Mouse (Mus musculus) midbrain, postnatal 0 days (tissue): ENCODE measurements around the gene Foxp1. TPM values are rescaled to one million over a fixed set of nuclear protein-coding genes. Genes with fewer than 3 reads are reported as not detected.

Source experiments
- ATAC-seq: fragments of 200-750 bp; cut with Nextera tagmentation; 2 replicates; pipeline ENCODE4 v1.8.0; 2017; ENCODE audit warnings: moderate number of reproducible peaks, mild to moderate bottlenecking, moderate TSS enrichment, moderate library complexity; ENCODE audit not compliant: low FRiP score
- DNase-seq: peaks from one replicate; pipeline ENCODE4 v3.0.0-alpha.2; 2015; ENCODE audit warnings: low spot score
- H3K27ac ChIP-seq: fragments of 300-500 bp; sonication (generic); 2 replicates; pipeline ENCODE4 v1.5.1; 2014; ENCODE audit warnings: low read depth, mild to moderate bottlenecking, low read length, mixed read lengths
- H3K27me3 ChIP-seq: fragments of 300-500 bp; sonication (generic); 2 replicates; pipeline ENCODE4 v1.6.1; 2014; ENCODE audit warnings: low read length, control low read depth, mixed read lengths; ENCODE audit not compliant: insufficient read depth
- H3K36me3 ChIP-seq: fragments of 300-500 bp; sonication (generic); 2 replicates; pipeline ENCODE4 v1.6.1; 2014; ENCODE audit warnings: low read length, control low read depth, mixed read lengths; ENCODE audit not compliant: insufficient read depth
- H3K4me1 ChIP-seq: fragments of 300-500 bp; sonication (generic); 2 replicates; pipeline ENCODE4 v1.6.1; 2014; ENCODE audit warnings: mild to moderate bottlenecking, control low read depth, antibody characterized with exemption, low read length, mixed read lengths; ENCODE audit not compliant: insufficient read depth
- H3K4me2 ChIP-seq: fragments of 300-500 bp; sonication (generic); 2 replicates; pipeline ENCODE4 v1.6.1; 2014; ENCODE audit warnings: low read depth, mild to moderate bottlenecking, low read length, mixed read lengths; ENCODE audit not compliant: poor library complexity, severe bottlenecking
- H3K4me3 ChIP-seq: fragments of 300-500 bp; sonication (generic); 2 replicates; pipeline ENCODE4 v1.5.1; 2014; ENCODE audit warnings: low read depth, mild to moderate bottlenecking, low read length, moderate library complexity
- H3K9ac ChIP-seq: fragments of 300-500 bp; sonication (generic); replicated peaks from 2 replicates; pipeline ENCODE4 v1.6.1; 2014; ENCODE audit warnings: mild to moderate bottlenecking, low read length, moderate library complexity, mixed read lengths; ENCODE audit not compliant: poor library complexity, severe bottlenecking
- H3K9me3 ChIP-seq: fragments of 300-500 bp; sonication (generic); 2 replicates; pipeline ENCODE4 v1.6.1; 2016; ENCODE audit warnings: low read length, control low read depth
- CTCF ChIP-seq: IDR thresholded peaks from 2 replicates; pipeline ENCODE4 v1.5.1; 2016; ENCODE audit warnings: antibody characterized with exemption, mild to moderate bottlenecking
- WGBS: fragments of 180-500 bp; shearing (Covaris S2); extraction: QIAGEN DNeasy Blood & Tissue Kit; methylation state at CpG from one replicate; pipeline ENCODE4 v1.1.7; 2014; 5-methylcytosine and 5-hydroxymethylcytosine counted together
- polyA plus RNA-seq: library from polyadenylated mRNA; unstranded; fragments of >200 nt; fragmentation: Nextera tagmentation; extraction: Ambion mirVana; gene quantifications from 2 replicates; pipeline ENCODE4 v1.2.1, GENCODE M21; 2015
- total RNA-seq: library from RNA; depleted of rRNA; stranded (reverse); fragments of >200 nt; gene quantifications from 2 replicates; pipeline ENCODE4 v1.2.3, GENCODE M21; 2014

The Foxp1 gene
- total and polyA plus RNA-seq, 2 experiments from 2014 or later: 71.1 to 74.3 TPM

DNA sequence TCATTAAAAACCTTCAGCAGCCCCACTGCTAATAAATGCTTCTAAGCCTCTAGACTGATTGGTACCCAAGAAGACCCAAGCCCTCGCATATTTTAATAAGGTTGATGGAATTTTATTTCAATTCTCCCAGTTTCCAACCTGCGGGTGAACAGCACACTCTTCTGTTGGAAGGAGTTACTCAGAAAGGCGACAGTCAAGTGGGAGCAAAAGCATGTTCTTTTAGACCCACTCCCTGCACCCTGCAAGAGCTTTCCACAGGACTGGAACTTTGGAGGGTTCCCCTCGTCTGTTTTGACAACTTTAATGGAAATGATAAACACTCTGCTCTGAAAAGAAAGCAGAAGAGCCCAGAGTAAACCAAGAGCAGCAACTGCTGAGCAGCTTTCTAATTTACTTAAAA, 257.3 kb downstream of the Foxp1 start:
- no peak overlapping the region for H3K27ac ChIP-seq
- no peak for ATAC-seq
- DNase-seq: peak; percentile 27

DNA sequence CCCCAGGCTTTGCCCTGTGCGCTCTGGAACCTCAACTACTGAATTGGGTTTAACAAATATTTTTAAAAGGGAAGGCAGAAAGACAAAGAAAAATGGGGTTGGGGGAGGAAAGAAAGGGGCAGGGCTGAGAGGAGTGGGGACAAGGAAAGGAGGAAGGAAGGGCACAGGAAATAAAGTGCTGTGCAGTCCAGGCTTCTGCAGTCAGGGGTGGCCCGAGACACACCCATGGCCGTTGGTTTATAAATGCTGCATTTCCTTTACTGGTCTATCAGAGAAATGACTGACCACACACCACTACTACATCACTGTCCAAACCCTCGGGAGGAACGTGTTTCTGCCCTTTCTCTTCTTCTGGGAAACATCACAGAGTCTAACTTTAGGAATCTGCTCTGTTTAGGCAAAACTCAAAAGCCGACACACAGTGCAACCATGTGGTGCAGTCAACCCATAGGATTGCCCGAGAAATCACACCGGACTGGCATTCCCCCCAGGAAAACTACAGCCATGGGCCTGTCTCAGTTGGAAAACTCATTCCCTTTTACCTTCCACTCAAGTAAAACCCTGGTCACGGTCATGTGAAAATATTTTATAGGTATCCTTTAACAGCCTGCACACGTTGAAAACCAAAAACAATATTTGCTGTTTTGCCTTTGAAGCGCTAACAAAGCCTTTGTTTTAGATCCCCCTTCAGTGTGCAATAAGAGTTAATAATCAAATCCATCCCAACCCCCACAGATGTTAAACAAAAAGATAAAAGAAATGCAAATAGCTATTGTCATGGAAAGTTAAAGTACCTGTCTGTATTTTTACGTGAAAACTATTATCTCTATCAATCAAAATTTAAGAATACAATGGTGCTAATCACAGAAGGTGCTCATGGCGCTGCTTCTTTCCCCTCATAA, 258.1 kb downstream of the Foxp1 start:
- TF ChIP-seq CTCF: no peak
- no peak overlapping the region for H3K4me2 ChIP-seq
- WGBS: 46% methylated on average over 13 of the region's 13 CpGs

More for the DNA sequence above, 257.3 kb downstream of the Foxp1 start:
- no peaks in the 10 kb centered on the region for H3K27me3 ChIP-seq
- 37% methylated on average over 4 of the region's 4 CpGs for WGBS
- H3K9me3 ChIP-seq: no peaks in the 10 kb centered on the region
- no peaks in the 10 kb centered on the region for H3K36me3 ChIP-seq
- H3K4me3 ChIP-seq: no peak overlapping the region
- H3K4me1 ChIP-seq: peaks cover 5% of the 10 kb centered on the region; the same call in 1 of the 2 replicates
- peak; percentile 71 for TF ChIP-seq CTCF
- no peak overlapping the region for H3K9ac ChIP-seq
- H3K4me2 ChIP-seq: no peak overlapping the region

GRCm38 (mm10) chr6:99263886-99264185, 258.7 kb downstream of the Foxp1 start:
- Histone ChIP-seq H3K27me3 (no peaks in the 10 kb centered on the region), H3K36me3 (no peaks in the 10 kb centered on the region), H3K27ac (no peak overlapping the region), H3K9ac (no peak overlapping the region), H3K4me2 (no peak overlapping the region), H3K4me1 (peaks cover 5% of the 10 kb centered on the region; the same call in 1 of the 2 replicates), H3K4me3 (no peak overlapping the region), H3K9me3 (no peaks in the 10 kb centered on the region)
- DNase-seq: no peak
- WGBS: 60% methylated on average over 2 of the region's 2 CpGs
- ATAC-seq: no peak
- TF ChIP-seq CTCF: no peak

More for the DNA sequence above, 258.1 kb downstream of the Foxp1 start:
- Histone ChIP-seq H3K9ac (no peak overlapping the region), H3K9me3 (no peaks in the 10 kb centered on the region), H3K27me3 (no peaks in the 10 kb centered on the region), H3K4me1 (peaks cover 5% of the 10 kb centered on the region; the same call in 1 of the 2 replicates), H3K36me3 (no peaks in the 10 kb centered on the region), H3K27ac (no peak overlapping the region), H3K4me3 (no peak overlapping the region)
- DNase-seq: no peak
- ATAC-seq: no peak

GRCm38 (mm10) chr6:99263061-99263885, 259.2 kb downstream of the Foxp1 start:
- Histone ChIP-seq H3K4me3 (no peak overlapping the region), H3K4me1 (peaks cover 5% of the 10 kb centered on the region; the same call in 1 of the 2 replicates), H3K27me3 (no peaks in the 10 kb centered on the region), H3K4me2 (no peak overlapping the region), H3K9ac (no peak overlapping the region), H3K36me3 (no peaks in the 10 kb centered on the region), H3K27ac (no peak overlapping the region), H3K9me3 (no peaks in the 10 kb centered on the region)
- TF ChIP-seq CTCF: no peak
- ATAC-seq (no peak), DNase-seq (no peak)
- 31% methylated on average over 12 of the region's 12 CpGs for WGBS

DNA sequence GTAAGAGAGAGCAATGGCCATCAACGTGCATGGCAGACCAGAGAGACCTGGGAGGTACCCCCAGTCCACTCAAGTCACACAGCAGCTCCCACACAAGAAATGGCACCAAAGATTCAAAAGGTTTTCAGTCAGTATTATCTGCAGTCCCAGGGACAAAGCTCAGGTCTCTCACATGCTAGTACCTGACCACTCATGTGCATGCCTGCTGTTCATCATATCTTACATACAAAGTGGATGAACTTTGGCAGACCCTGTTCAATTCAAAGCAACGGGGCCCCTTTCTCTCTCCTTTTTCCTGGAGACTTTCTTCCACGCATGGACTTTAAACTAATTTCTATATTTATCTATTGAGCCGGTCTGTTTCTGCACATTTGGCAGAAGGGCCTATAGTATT, 260.8 kb downstream of the Foxp1 start:
- no peaks in the 10 kb centered on the region for H3K36me3 ChIP-seq
- no peak for TF ChIP-seq CTCF
- no peaks in the 10 kb centered on the region for H3K27me3 ChIP-seq
- no peak overlapping the region for H3K4me2 ChIP-seq
- 47% methylated on average over 4 of the region's 4 CpGs for WGBS
- peaks cover 5% of the 10 kb centered on the region; the same call in 1 of the 2 replicates for H3K4me1 ChIP-seq
- H3K4me3 ChIP-seq: no peak overlapping the region
- H3K9ac ChIP-seq: no peak overlapping the region
- DNase-seq (no peak), ATAC-seq (no peak)
- no peaks in the 10 kb centered on the region for H3K9me3 ChIP-seq
- H3K27ac ChIP-seq: no peak overlapping the region
